Comparison of ENCODE assay signal across 14 mouse cellular contexts in genomic region chr3:21404058-21404457, GRCm38 (mm10).
"Had no signal": no experiment of that assay in that cellular context is flagged by ENCODE, and none has a peak within 500 bp of the region (broad histone marks: within the 10 kb centered on the region; RNA-seq: fewer than 3 reads in every experiment).

No protein-coding gene starts in this region.

- H3K9me3 ChIP-seq: limb, embryonic 12.5 days; liver, embryonic 13.5 days; neural tube, embryonic 12.5 days had no signal

- H3K9ac ChIP-seq: limb, embryonic 12.5 days; liver, embryonic 13.5 days; liver, postnatal 0 days; neural tube, embryonic 12.5 days had no signal

- DNase-seq: kidney, adult 9 months; kidney, postnatal 36 days; liver; liver, embryonic 13.5 days; liver, postnatal 0 days; midbrain, embryonic 14.5 days; retina, postnatal 1 day; right cerebral cortex, postnatal 4 days; spleen, adult 18-20 months; thymus, adult 18-20 months; thymus, postnatal 14 days had no signal

- H3K4me3 ChIP-seq: limb, embryonic 12.5 days; liver, embryonic 13.5 days; neural tube, embryonic 12.5 days had no signal

- H3K36me3 ChIP-seq: limb, embryonic 12.5 days; liver, embryonic 13.5 days; neural tube, embryonic 12.5 days had no signal

- H3K27me3 ChIP-seq: limb, embryonic 12.5 days; liver, embryonic 13.5 days; neural tube, embryonic 12.5 days had no signal

- H3K4me2 ChIP-seq: limb, embryonic 12.5 days; liver, embryonic 13.5 days; neural tube, embryonic 12.5 days had no signal

- H3K27ac ChIP-seq: kidney, postnatal 0 days; limb, embryonic 12.5 days; liver, embryonic 13.5 days; neural tube, embryonic 12.5 days had no signal

- ATAC-seq: liver, postnatal 0 days had no signal

- H3K4me1 ChIP-seq: limb, embryonic 12.5 days; liver, embryonic 13.5 days; neural tube, embryonic 12.5 days had no signal
